Mouse (Mus musculus) bone marrow macrophage, adult 2 months (primary cell): ENCODE data around the gene Bptf.

Source experiments
- CTCF ChIP-seq: IDR thresholded peaks from 2 replicates; pipeline ENCODE4 v1.5.1; 2012; ENCODE audit warnings: low read depth, mild to moderate bottlenecking, low read length, moderate library complexity
- POLR2A ChIP-seq: IDR thresholded peaks from 2 replicates; pipeline ENCODE4 v1.6.1; 2012; ENCODE audit warnings: mild to moderate bottlenecking, low read depth, low read length, borderline replicate concordance

DNA sequence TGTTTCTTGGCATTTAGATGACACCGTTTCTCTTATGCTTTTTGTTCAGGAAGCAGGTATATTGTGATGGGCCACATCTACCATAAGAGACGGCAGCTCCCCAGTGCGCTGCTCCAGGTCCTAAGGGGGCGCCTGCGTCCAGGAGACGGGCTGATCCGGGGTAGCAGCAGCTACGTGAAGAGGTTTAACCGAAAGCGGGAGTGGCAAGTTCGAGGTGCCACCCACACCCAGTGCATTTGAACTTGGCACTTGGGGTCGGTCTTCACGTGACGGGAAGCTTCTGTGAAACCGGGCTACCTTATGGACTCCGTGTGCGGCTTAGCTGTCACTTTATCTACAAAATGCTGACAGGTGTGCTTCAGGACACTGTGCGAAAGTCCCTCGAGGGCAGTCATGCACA, 102.4 kb downstream of the Bptf start:
- TF ChIP-seq POLR2A (no peak), CTCF (no peak)
